Mouse (Mus musculus): ENCODE measurements around the gene Mafb.

The Mafb gene

GRCm38 (mm10) chr2:160366980-160367338 lies at the start of gene Mafb:
TSS of gene Mafb (minus strand) at chr2:160367065.
- peak; percentile 25 to 47 for DNase-seq (ENCODE audit: low spot score in 2 of 2)

GRCm38 (mm10) chr2:160415161-160415560 lies 48.3 kb upstream of the Mafb start:
- DNase-seq (ENCODE audit: low spot score in 2 of 2): no peak

- DNase-seq (ENCODE audit: low spot score in 2 of 2): no peak
Measured at GRCm38 (mm10) chr2:160414736-160415135, 47.9 kb upstream of the Mafb start.

- no peak for DNase-seq (ENCODE audit: low spot score in 2 of 2)
Measured at GRCm38 (mm10) chr2:160413982-160414381, 47.1 kb upstream of the Mafb start.

- no peak for DNase-seq (ENCODE audit: low spot score in 2 of 2)
Measured at GRCm38 (mm10) chr2:160413055-160413454, 46.2 kb upstream of the Mafb start.

GRCm38 (mm10) chr2:160411431-160411830 lies 44.6 kb upstream of the Mafb start:
- no peak for DNase-seq (ENCODE audit: low spot score in 2 of 2)

- no peak for DNase-seq (ENCODE audit: low spot score in 2 of 2)
Measured at GRCm38 (mm10) chr2:160407720-160408119, 40.9 kb upstream of the Mafb start.

GRCm38 (mm10) chr2:160397747-160398146 lies 30.9 kb upstream of the Mafb start:
- DNase-seq (ENCODE audit: low spot score in 2 of 2): no peak

- DNase-seq (ENCODE audit: low spot score in 2 of 2): no peak
Measured at GRCm38 (mm10) chr2:160394735-160395134, 27.9 kb upstream of the Mafb start.

- no peak for DNase-seq (ENCODE audit: low spot score in 2 of 2)
Measured at GRCm38 (mm10) chr2:160392648-160393047, 25.8 kb upstream of the Mafb start.

GRCm38 (mm10) chr2:160388596-160388995 lies 21.7 kb upstream of the Mafb start:
- no peak for DNase-seq (ENCODE audit: low spot score in 2 of 2)

GRCm38 (mm10) chr2:160383418-160383817 lies 16.6 kb upstream of the Mafb start:
- no peak for DNase-seq (ENCODE audit: low spot score in 2 of 2)

- DNase-seq (ENCODE audit: low spot score in 2 of 2): peak in 1 of 2 experiments; percentile 15
Measured at GRCm38 (mm10) chr2:160378271-160378670, 11.4 kb upstream of the Mafb start.

GRCm38 (mm10) chr2:160376236-160376635 lies 9.4 kb upstream of the Mafb start:
- no peak for DNase-seq (ENCODE audit: low spot score in 2 of 2)

GRCm38 (mm10) chr2:160369653-160370420 lies 3.0 kb upstream of the Mafb start:
- DNase-seq (ENCODE audit: low spot score in 2 of 2): no peak

GRCm38 (mm10) chr2:160368422-160369357 lies 1.8 kb upstream of the Mafb start:
- no peak for DNase-seq (ENCODE audit: low spot score in 2 of 2)

GRCm38 (mm10) chr2:160367448-160368208 lies 763 bp upstream of the Mafb start:
- DNase-seq (ENCODE audit: low spot score in 2 of 2): peak; percentile 24 to 35

- no peak for DNase-seq (ENCODE audit: low spot score in 2 of 2)
Measured at GRCm38 (mm10) chr2:160366111-160366979, 520 bp downstream of the Mafb start.

- DNase-seq (ENCODE audit: low spot score in 2 of 2): no peak
Measured at GRCm38 (mm10) chr2:160365107-160365911, 1.6 kb downstream of the Mafb start.

- no peak for DNase-seq (ENCODE audit: low spot score in 2 of 2)
Measured at GRCm38 (mm10) chr2:160364666-160365065, 2.2 kb downstream of the Mafb start.

Measured in spleen, postnatal 14 days (tissue).